Mouse (Mus musculus) hindbrain, embryonic 12.5 days (tissue): ENCODE measurements around the gene Hist1h3d. TPM values are rescaled to one million over a fixed set of nuclear protein-coding genes. Genes with fewer than 3 reads are reported as not detected.
"Not testable (repeated sequence)": the region's sequence is repeated elsewhere in the genome, so short reads cannot be mapped to it uniquely, and the experiment has no call there.

ENCODE experiments used
- ATAC-seq: fragments of 200-750 bp; cut with Nextera tagmentation; 2 replicates; pipeline ENCODE4 v1.8.0; 2017; ENCODE audit warnings: moderate TSS enrichment; ENCODE audit not compliant: low FRiP score
- H3K27ac ChIP-seq: fragments of 300-500 bp; sonication (generic); 2 replicates; pipeline ENCODE4 v1.5.1; 2016; ENCODE audit warnings: mild to moderate bottlenecking
- H3K27me3 ChIP-seq: fragments of 300-500 bp; sonication (generic); 2 replicates; pipeline ENCODE4 v1.6.1; 2016; ENCODE audit warnings: mild to moderate bottlenecking
- H3K36me3 ChIP-seq: fragments of 300-500 bp; sonication (generic); 2 replicates; pipeline ENCODE4 v1.6.1; 2016; ENCODE audit warnings: mild to moderate bottlenecking
- H3K4me1 ChIP-seq: fragments of 300-500 bp; sonication (generic); 2 replicates; pipeline ENCODE4 v1.6.1; 2016
- H3K4me2 ChIP-seq: fragments of 300-500 bp; sonication (generic); replicated peaks from 2 replicates; pipeline ENCODE4 v1.6.1; 2016; ENCODE audit warnings: mild to moderate bottlenecking
- H3K4me3 ChIP-seq: fragments of 300-500 bp; sonication (generic); 2 replicates; pipeline ENCODE4 v1.5.1; 2016; ENCODE audit warnings: mild to moderate bottlenecking
- H3K9ac ChIP-seq: fragments of 300-500 bp; sonication (generic); 2 replicates; pipeline ENCODE4 v1.6.1; 2016; ENCODE audit warnings: mild to moderate bottlenecking, moderate library complexity
- H3K9me3 ChIP-seq: fragments of 300-500 bp; sonication (generic); replicated peaks from 2 replicates; pipeline ENCODE4 v1.6.1; 2016; ENCODE audit warnings: mild to moderate bottlenecking
- WGBS: fragments of 180-500 bp; shearing (Covaris S2); methylation state at CpG from one replicate; pipeline ENCODE4 v1.1.7; 2016; 5-methylcytosine and 5-hydroxymethylcytosine counted together
- polyA plus RNA-seq: library from polyadenylated mRNA; unstranded; fragments of >200 nt; fragmentation: Nextera tagmentation; extraction: Ambion mirVana; gene quantifications from 2 replicates; pipeline ENCODE4 v1.2.1, GENCODE M21; 2016

Gene Hist1h3d
- polyA plus RNA-seq, 1 experiment from 2014 or later, result 4.8 TPM

DNA sequence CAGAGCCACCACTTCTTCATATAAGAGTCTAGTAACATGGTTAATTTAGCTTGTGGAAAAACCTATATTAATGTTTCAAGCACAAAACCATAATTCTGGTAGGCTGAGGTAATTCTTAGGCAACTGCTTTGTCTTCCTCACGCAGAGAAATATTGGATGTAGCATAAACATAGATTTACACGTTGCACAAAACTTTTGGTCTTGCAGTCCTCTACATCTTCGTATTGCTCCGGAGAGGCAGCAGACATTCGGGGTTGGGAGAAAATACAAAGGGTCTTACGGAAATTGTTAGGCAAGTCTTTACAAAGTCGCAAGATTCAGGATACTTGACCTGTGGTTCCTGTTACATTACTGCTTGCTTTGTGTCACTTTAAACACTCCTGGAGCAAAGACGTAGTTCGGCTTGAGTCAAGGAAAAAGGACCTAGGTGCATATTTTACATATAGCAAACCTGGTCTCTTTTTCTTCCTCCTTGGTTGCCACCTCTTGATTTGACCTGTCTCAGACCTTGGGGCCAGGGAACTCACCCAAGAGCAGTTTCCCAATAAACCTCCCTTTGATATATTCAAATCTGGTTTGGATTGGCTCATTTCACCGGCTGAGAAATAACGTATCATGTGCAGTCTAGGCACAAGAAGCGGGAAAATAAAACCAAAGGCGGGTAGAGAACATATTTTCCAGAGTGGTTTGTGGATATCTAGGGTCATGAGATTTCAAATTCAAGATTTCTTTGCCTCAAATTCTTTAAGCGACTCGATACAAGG, 41.0 kb upstream of the Hist1h3d start:
- no peaks in the 10 kb centered on the region for H3K9me3 ChIP-seq
- H3K27me3 ChIP-seq, result no peaks in the 10 kb centered on the region
- under 1% methylated on average over 15 of the region's 15 CpGs for WGBS
- H3K36me3 ChIP-seq, result no peaks in the 10 kb centered on the region
- no peak for ATAC-seq
- H3K27ac ChIP-seq, result peak overlapping the region; percentile 86
- H3K4me1 ChIP-seq, result peaks cover 32% of the 10 kb centered on the region
- peak overlapping the region; percentile 36 for H3K9ac ChIP-seq
- H3K4me2 ChIP-seq, result peak overlapping the region; percentile 76
- H3K4me3 ChIP-seq, result peak overlapping the region; percentile 50

DNA sequence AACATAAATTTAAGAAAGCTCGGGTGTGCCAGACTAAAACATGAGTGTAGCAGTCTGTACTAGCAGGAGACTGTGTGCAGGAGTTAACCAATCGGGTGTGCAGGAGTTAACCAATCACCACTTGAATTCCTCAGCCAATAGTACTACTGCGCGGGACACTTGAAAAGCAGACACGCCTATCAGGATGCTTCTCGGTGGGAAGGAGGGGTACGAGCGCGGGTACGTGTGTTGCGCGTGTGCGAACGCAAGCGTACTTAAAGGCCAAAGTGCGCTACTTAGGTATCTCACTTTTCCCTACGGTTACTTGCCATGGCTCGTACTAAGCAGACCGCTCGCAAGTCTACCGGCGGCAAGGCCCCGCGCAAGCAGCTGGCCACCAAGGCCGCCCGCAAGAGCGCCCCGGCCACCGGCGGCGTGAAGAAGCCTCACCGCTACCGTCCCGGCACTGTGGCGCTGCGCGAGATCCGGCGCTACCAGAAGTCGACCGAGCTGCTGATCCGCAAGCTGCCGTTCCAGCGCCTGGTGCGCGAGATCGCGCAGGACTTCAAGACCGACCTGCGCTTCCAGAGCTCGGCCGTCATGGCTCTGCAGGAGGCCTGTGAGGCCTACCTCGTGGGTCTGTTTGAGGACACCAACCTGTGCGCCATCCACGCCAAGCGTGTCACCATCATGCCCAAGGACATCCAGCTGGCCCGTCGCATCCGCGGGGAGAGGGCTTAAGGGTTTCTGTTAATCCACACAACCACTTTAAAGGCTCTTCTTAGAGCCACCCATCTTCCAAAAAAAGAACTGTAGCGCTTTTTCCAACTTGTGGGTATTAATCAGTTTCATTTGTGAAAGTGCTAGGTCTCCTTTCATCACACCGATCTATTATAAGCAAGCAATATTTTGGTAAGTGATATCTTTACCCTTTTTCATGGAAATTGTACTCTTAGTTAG, 40.2 kb upstream of the Hist1h3d start, which contains the start of gene Hist1h3g:
Gene Hist1h3g (plus strand): TSS at position 286 of the 939 bp plus-strand sequence.
- H3K27ac ChIP-seq, result peak within 1 kb of the TSS; percentile 86
- H3K4me2 ChIP-seq, result peak within 1 kb of the TSS; percentile 76
- H3K9me3 ChIP-seq, H3K36me3 ChIP-seq, H3K27me3 ChIP-seq: not testable (repeated sequence)
- WGBS, result under 1% methylated on average over 41 of the region's 62 CpGs
- peaks cover 32% of the 10 kb centered on the region for H3K4me1 ChIP-seq
- H3K4me3 ChIP-seq, result peak within 1 kb of the TSS; percentile 50
- peak within 1 kb of the TSS; percentile 59 for H3K9ac ChIP-seq
- peak; percentile 91 for ATAC-seq

- WGBS, result 19% methylated on average over 7 of the region's 7 CpGs
- Histone ChIP-seq H3K9me3 (no peaks in the 10 kb centered on the region), H3K36me3 (no peaks in the 10 kb centered on the region), H3K4me3 (peak overlapping the region; percentile 50), H3K4me1 (peaks cover 32% of the 10 kb centered on the region), H3K27me3 (no peaks in the 10 kb centered on the region), H3K4me2 (peak overlapping the region; percentile 76), H3K9ac (peak overlapping the region; percentile 57), H3K27ac (no peak overlapping the region)
- no peak for ATAC-seq
These were observed 39.3 kb upstream of the Hist1h3d start for GRCm38 (mm10) chr13:23536076-23536822.

DNA sequence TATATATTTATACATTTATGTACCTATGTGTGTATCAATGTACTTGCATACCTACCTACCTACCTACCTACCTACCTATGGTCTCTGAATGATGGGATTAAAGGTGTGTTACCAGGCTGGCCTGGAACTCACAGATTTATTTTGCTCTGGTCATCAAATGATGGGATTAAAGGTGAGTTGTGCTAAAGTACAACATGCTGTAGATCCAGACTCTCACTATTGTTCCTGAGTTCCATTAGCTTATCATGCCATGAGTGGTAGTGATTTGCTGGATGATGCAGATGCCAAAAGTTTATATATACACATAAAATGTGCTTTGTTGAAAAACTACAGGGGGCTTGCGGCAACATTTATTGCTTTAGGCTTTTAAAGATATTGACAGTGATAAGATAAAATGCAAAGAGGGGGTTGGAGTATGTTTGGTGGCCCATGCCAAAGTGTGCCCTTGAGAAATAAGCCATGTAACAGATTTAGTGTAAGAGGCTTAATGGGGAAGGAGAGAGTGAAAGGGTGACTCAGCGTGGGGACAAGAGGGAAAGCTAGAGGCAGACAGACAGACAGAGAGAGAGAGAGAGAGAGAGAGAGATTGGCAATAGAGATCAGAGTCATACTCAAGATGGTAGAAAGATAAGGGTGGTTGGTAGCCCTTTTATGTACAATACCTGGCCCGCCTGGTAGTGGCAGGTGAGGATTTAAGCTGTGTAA, 38.4 kb upstream of the Hist1h3d start:
- Histone ChIP-seq H3K4me1 (peaks cover 30% of the 10 kb centered on the region), H3K9me3 (no peaks in the 10 kb centered on the region), H3K27ac (no peak overlapping the region), H3K9ac (0 out of 2 replicates have a peak overlapping the region, but pooled peaks have one; percentile 10), H3K27me3 (no peaks in the 10 kb centered on the region), H3K4me3 (peak overlapping the region; percentile 13; the same call in 1 of the 2 replicates), H3K36me3 (no peaks in the 10 kb centered on the region), H3K4me2 (peak overlapping the region; percentile 76)
- ATAC-seq, result no peak
- 91% methylated on average over 3 of the region's 3 CpGs for WGBS

DNA sequence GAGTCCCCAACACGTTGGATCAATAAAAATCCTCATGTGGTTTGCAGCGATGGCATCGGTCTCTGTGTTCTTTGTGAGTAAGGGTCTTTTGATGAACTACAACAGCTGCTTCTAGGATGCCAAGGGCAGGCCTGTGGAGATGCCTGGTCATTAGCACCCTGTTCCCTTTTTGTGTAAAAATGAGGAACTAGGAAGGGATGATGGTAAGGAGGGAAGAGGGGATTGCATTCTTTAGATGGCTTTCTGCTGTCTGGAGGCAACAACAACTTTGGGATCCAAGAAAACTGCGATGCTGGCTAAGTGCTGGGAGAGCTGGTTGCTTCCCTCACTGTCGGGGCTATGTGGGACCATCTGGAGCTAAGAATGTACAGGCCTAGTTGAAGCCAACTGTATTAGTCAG, 37.3 kb upstream of the Hist1h3d start:
- Histone ChIP-seq H3K36me3 (no peaks in the 10 kb centered on the region), H3K27me3 (no peaks in the 10 kb centered on the region), H3K4me3 (no peak overlapping the region), H3K4me2 (0 out of 2 replicates have a peak overlapping the region, but pooled peaks have one; percentile 4), H3K4me1 (peaks cover 23% of the 10 kb centered on the region), H3K9me3 (no peaks in the 10 kb centered on the region), H3K27ac (no peak overlapping the region), H3K9ac (no peak overlapping the region)
- WGBS, result 67% methylated on average over 5 of the region's 5 CpGs
- ATAC-seq, result no peak

DNA sequence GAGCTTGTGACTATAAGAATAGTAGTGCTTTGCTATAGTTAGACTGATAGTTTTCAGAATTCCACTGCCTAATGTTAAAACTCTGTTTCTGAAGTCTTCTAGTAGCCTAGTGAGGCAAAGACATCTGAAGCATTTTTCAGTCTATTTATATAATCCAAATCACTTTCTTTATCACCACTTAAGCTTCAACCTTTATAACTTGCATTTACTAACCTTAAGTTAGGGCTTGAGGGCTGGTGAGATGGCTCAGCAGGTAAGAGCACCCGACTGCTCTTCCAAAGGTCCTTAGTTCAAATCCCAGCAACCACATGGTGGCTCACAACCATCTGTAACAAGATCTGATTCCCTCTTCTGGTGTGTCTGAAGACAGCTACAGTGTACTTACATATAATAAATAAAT, 35.7 kb upstream of the Hist1h3d start:
- not testable (repeated sequence) for H3K36me3 ChIP-seq, H3K4me3 ChIP-seq, ATAC-seq, H3K27ac ChIP-seq, H3K4me2 ChIP-seq, H3K9ac ChIP-seq, H3K27me3 ChIP-seq, H3K9me3 ChIP-seq
- H3K4me1 ChIP-seq, result peaks cover 15% of the 10 kb centered on the region
- 65% methylated on average over 1 of the region's 1 CpGs for WGBS

- H3K4me3 ChIP-seq, result no peak overlapping the region
- H3K36me3 ChIP-seq, result no peaks in the 10 kb centered on the region
- H3K27me3 ChIP-seq, result no peaks in the 10 kb centered on the region
- no peaks in the 10 kb centered on the region for H3K9me3 ChIP-seq
- H3K4me1 ChIP-seq, result peaks cover 8% of the 10 kb centered on the region
- 81% methylated on average over 3 of the region's 3 CpGs for WGBS
- H3K9ac ChIP-seq, result no peak overlapping the region
- ATAC-seq, result no peak
- no peak overlapping the region for H3K4me2 ChIP-seq
- no peak overlapping the region for H3K27ac ChIP-seq
These were observed 34.1 kb upstream of the Hist1h3d start for GRCm38 (mm10) chr13:23541497-23541896.

GRCm38 (mm10) chr13:23542225-23542980, 33.2 kb upstream of the Hist1h3d start:
- not testable (repeated sequence) for H3K27me3 ChIP-seq, H3K4me1 ChIP-seq, H3K9me3 ChIP-seq, H3K36me3 ChIP-seq, ATAC-seq
- 4% methylated on average over 3 of the region's 3 CpGs for WGBS
- H3K4me2 ChIP-seq, result peak overlapping the region; percentile 69
- H3K4me3 ChIP-seq, result peak overlapping the region; percentile 42
- H3K27ac ChIP-seq, result peak overlapping the region; percentile 84
- peak overlapping the region; percentile 69 for H3K9ac ChIP-seq

DNA sequence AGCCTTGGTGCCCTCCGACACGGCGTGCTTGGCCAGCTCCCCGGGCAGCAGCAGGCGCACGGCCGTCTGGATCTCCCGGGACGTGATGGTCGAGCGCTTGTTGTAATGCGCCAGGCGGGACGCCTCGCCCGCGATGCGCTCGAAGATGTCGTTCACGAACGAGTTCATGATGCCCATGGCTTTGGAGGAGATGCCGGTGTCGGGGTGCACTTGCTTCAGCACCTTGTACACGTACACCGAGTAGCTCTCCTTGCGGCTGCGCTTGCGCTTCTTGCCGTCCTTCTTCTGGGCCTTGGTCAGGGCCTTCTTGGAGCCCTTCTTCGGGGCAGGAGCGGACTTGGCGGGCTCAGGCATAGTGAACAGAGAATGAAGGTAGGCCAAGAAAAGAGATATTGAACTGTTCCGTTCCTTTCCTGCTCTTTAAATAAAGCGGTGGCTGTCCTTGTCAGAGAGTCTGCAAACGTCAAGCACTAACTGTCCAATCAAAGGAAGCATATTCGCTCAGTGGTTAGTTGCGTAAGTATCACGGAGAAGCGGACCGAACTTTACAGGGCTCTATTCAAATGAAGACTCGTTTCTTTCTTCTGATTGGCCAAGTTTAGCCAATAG, 32.5 kb upstream of the Hist1h3d start, which contains the start of gene Hist1h2bh:
Gene Hist1h2bh (minus strand): TSS at position 394 of the 609 bp plus-strand sequence.
- peak; percentile 88 for ATAC-seq
- H3K4me3 ChIP-seq, result peak within 1 kb of the TSS; percentile 46
- H3K4me1 ChIP-seq, H3K27me3 ChIP-seq, H3K36me3 ChIP-seq, H3K9me3 ChIP-seq: not testable (repeated sequence)
- H3K27ac ChIP-seq, result peak within 1 kb of the TSS; percentile 92
- under 1% methylated on average over 38 of the region's 42 CpGs for WGBS
- H3K9ac ChIP-seq, result peak within 1 kb of the TSS; percentile 69
- H3K4me2 ChIP-seq, result peak within 1 kb of the TSS; percentile 69

DNA sequence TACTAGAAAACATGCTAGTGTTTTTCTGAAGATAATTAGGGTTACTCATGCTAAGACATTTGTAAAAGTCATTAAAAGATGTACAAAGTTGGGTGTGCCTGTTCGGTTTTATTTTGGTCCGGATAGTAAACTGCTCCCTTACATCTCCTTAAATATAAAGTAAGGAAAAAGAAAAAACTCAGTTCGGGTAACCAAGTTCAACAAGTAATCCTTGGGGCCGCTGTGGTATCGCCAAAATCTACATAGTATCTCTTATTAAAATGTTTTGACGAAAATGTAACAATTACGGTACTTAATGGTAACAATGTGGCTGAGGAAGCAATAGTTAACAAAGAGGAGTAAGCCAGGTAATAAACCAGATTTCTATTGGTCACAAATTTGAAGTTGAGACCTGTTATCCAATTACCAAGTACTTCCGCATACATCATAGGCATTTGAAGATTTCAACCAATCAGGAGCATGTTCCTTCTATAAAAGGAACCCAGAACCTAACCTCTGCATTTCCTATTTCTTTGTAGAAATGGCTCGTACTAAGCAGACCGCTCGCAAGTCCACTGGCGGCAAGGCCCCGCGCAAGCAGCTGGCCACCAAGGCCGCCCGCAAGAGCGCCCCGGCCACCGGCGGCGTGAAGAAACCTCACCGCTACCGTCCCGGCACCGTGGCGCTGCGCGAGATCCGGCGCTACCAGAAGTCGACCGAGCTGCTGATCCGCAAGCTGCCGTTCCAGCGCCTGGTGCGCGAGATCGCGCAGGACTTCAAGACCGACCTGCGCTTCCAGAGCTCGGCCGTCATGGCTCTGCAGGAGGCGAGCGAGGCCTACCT, 31.4 kb upstream of the Hist1h3d start, which contains the start of gene Hist1h3f:
Gene Hist1h3f (plus strand): TSS at position 88 of the 822 bp plus-strand sequence.
- no peaks in the 10 kb centered on the region for H3K27me3 ChIP-seq
- no peaks in the 10 kb centered on the region for H3K9me3 ChIP-seq
- peak within 1 kb of the TSS; percentile 69 for H3K4me2 ChIP-seq
- peak within 1 kb of the TSS; percentile 92 for H3K27ac ChIP-seq
- peaks cover 4% of the 10 kb centered on the region for H3K4me1 ChIP-seq
- WGBS, result under 1% methylated on average over 33 of the region's 45 CpGs
- H3K36me3 ChIP-seq, result no peaks in the 10 kb centered on the region
- peak within 1 kb of the TSS; percentile 46 for H3K4me3 ChIP-seq
- H3K9ac ChIP-seq, result peak within 1 kb of the TSS; percentile 69
- ATAC-seq, result peak; percentile 96
